ENCODE assay signal across 19 mouse cellular contexts in the genomic region with DNA sequence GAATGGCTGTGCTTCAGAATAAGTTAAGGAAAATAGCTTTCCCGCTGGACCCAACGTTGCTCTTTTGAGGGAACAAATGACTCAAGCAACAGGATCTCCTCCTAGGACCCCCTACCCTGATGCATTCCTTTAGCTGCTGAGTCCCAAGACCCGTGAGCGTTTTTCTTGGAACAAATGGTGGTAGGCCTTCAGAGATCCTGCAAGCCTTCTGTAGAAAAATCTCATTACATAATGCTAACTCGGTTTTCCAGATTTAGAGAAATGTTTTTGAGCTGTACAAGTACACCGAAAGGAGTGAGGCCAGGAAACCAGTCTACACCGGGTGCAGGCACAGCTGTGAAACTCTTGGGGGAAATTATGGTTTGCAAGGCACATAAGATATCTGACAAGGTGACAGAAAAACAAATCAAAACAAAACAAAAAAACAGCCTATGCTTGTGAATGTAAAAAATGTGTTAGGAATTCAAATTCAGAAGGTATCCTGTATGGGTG. TPM values are rescaled to one million over a fixed set of nuclear protein-coding genes. Genes with fewer than 3 reads are reported as not detected.
DNase-seq lines count a peak whose midpoint lies in the region; ATAC-seq lines count a peak whose summit lies in the region.
"Had no signal": no experiment of that assay in that cellular context is flagged by ENCODE, and none has a peak within 500 bp of the region (broad histone marks: within the 10 kb centered on the region; RNA-seq: fewer than 3 reads in every experiment).

No protein-coding gene starts in this region.

- intact Hi-C loops in left cerebral cortex, postnatal 25 days (cut with DNase I): loop anchor here (5.0 kb wide), 1 partner anchor 39 kb away; no protein-coding TSS in a partner anchor

- H3K36me3 ChIP-seq in embryonic facial prominence, embryonic 11.5 days (replicated peaks; ENCODE audit: control insufficient read depth, insufficient read depth, low read depth, low read length): no peaks in the 10 kb centered on the region
- H3K36me3 ChIP-seq in embryonic facial prominence, embryonic 10.5 days (replicated peaks): no peaks in the 10 kb centered on the region
- H3K36me3 ChIP-seq in heart, embryonic 13.5 days: no peaks in the 10 kb centered on the region
- H3K36me3 ChIP-seq in heart, embryonic 11.5 days (ENCODE audit: control insufficient read depth, insufficient read depth, low read length): no peaks in the 10 kb centered on the region
- H3K36me3 ChIP-seq in embryonic facial prominence, embryonic 15.5 days: no peaks in the 10 kb centered on the region
- H3K36me3 ChIP-seq: neural tube, embryonic 12.5 days had no signal

- 69% methylated on average over 7 of the region's 7 CpGs for WGBS in embryonic facial prominence, embryonic 11.5 days
- WGBS in embryonic facial prominence, embryonic 10.5 days: 76% methylated on average over 7 of the region's 7 CpGs
- 62% methylated on average over 7 of the region's 7 CpGs for WGBS in heart, embryonic 13.5 days
- 57% methylated on average over 7 of the region's 7 CpGs for whole genome bisulfite sequencing in heart, embryonic 11.5 days (ENCODE audit: insufficient replicate concordance)
- 55% methylated on average over 7 of the region's 7 CpGs for WGBS in embryonic facial prominence, embryonic 15.5 days

- no peak overlapping the region for H3K27ac ChIP-seq in embryonic facial prominence, embryonic 11.5 days (replicated peaks; ENCODE audit: low read depth, low read length)
- no peak overlapping the region; the same call in 1 of the 2 replicates for H3K27ac ChIP-seq in embryonic facial prominence, embryonic 10.5 days (replicated peaks)
- 0 out of 2 replicates have a peak overlapping the region, but pooled peaks have one; percentile 5 for H3K27ac ChIP-seq in heart, embryonic 13.5 days (replicated peaks)
- H3K27ac ChIP-seq in heart, embryonic 11.5 days (ENCODE audit: low read depth, low read length): no peak overlapping the region
- no peak overlapping the region for H3K27ac ChIP-seq in embryonic facial prominence, embryonic 15.5 days (replicated peaks)
- H3K27ac ChIP-seq: macrophage; neural tube, embryonic 12.5 days had no signal

- no peaks in the 10 kb centered on the region for H3K27me3 ChIP-seq in embryonic facial prominence, embryonic 11.5 days (ENCODE audit: control insufficient read depth, insufficient read depth, low read length)
- H3K27me3 ChIP-seq in embryonic facial prominence, embryonic 10.5 days (replicated peaks; ENCODE audit: low read depth, poor library complexity, severe bottlenecking): peaks cover 5% of the 10 kb centered on the region; the same call in 1 of the 2 replicates
- H3K27me3 ChIP-seq in heart, embryonic 13.5 days (replicated peaks): no peaks in the 10 kb centered on the region
- H3K27me3 ChIP-seq in heart, embryonic 11.5 days (ENCODE audit: control insufficient read depth, insufficient read depth, low read length): no peaks in the 10 kb centered on the region
- H3K27me3 ChIP-seq in embryonic facial prominence, embryonic 15.5 days: no peaks in the 10 kb centered on the region
- H3K27me3 ChIP-seq: neural tube, embryonic 12.5 days had no signal

- H3K4me2 ChIP-seq in embryonic facial prominence, embryonic 11.5 days (ENCODE audit: low read depth, low read length): no peak overlapping the region
- no peak overlapping the region for H3K4me2 ChIP-seq in heart, embryonic 13.5 days
- H3K4me2 ChIP-seq in heart, embryonic 11.5 days: no peak overlapping the region
- no peak overlapping the region for H3K4me2 ChIP-seq in embryonic facial prominence, embryonic 15.5 days (replicated peaks)
- H3K4me2 ChIP-seq: liver, embryonic 11.5 days; lung, embryonic 14.5 days; neural tube, embryonic 12.5 days had no signal

- peak; percentile 9; the same call in 1 of the 2 replicates for ATAC-seq in embryonic facial prominence, embryonic 11.5 days (replicated peaks; ENCODE audit: insufficient number of reproducible peaks, low FRiP score, low TSS enrichment, low read depth)
- no peak for ATAC-seq in heart, embryonic 13.5 days (ENCODE audit: extremely low read depth, insufficient number of reproducible peaks, low FRiP score, low TSS enrichment)
- ATAC-seq in heart, embryonic 11.5 days (replicated peaks; ENCODE audit: insufficient number of reproducible peaks, low FRiP score, low TSS enrichment): no peak
- 0 out of 2 replicates have a peak, but pooled peaks have one; percentile 7 for ATAC-seq in embryonic facial prominence, embryonic 15.5 days (ENCODE audit: insufficient number of reproducible peaks, low FRiP score, low TSS enrichment, low read depth)

- no peaks in the 10 kb centered on the region for H3K4me1 ChIP-seq in embryonic facial prominence, embryonic 11.5 days (ENCODE audit: control insufficient read depth, insufficient read depth, low read length)
- H3K4me1 ChIP-seq in embryonic facial prominence, embryonic 10.5 days: peaks cover 5% of the 10 kb centered on the region; the same call in 1 of the 2 replicates
- H3K4me1 ChIP-seq in heart, embryonic 13.5 days: peaks cover 6% of the 10 kb centered on the region
- no peaks in the 10 kb centered on the region for H3K4me1 ChIP-seq in heart, embryonic 11.5 days (ENCODE audit: control insufficient read depth, insufficient read depth, low read length)
- H3K4me1 ChIP-seq in embryonic facial prominence, embryonic 15.5 days: no peaks in the 10 kb centered on the region
- H3K4me1 ChIP-seq: neural tube, embryonic 12.5 days had no signal

- H3K4me3 ChIP-seq in embryonic facial prominence, embryonic 11.5 days (ENCODE audit: low read depth, low read length): no peak overlapping the region
- no peak overlapping the region for H3K4me3 ChIP-seq in embryonic facial prominence, embryonic 10.5 days
- H3K4me3 ChIP-seq in heart, embryonic 13.5 days: no peak overlapping the region
- H3K4me3 ChIP-seq in heart, embryonic 11.5 days (ENCODE audit: low read depth, low read length): no peak overlapping the region
- H3K4me3 ChIP-seq in embryonic facial prominence, embryonic 15.5 days (replicated peaks): no peak overlapping the region
- H3K4me3 ChIP-seq: neural tube, embryonic 12.5 days had no signal

- no peak overlapping the region for H3K9ac ChIP-seq in embryonic facial prominence, embryonic 11.5 days (replicated peaks; ENCODE audit: low read length)
- H3K9ac ChIP-seq in heart, embryonic 13.5 days: no peak overlapping the region
- H3K9ac ChIP-seq in heart, embryonic 11.5 days (ENCODE audit: low read depth, low read length): no peak overlapping the region
- H3K9ac ChIP-seq in embryonic facial prominence, embryonic 15.5 days: no peak overlapping the region
- H3K9ac ChIP-seq: lung, embryonic 14.5 days; neural tube, embryonic 12.5 days had no signal

- DNase-seq in embryonic facial prominence, embryonic 11.5 days (ENCODE audit: low spot score): no peak
- no peak for DNase-seq in embryonic facial prominence, embryonic 10.5 days (ENCODE audit: low spot score)
- DNase-seq in left cerebral cortex, postnatal 25 days (ENCODE audit: low spot score in 2 of 2): peak; percentile 24 to 43
- DNase-seq in left cerebral cortex, adult 11 months (ENCODE audit: low spot score): no peak
- DNase-seq in urinary bladder, postnatal 14 days (ENCODE audit: low spot score): no peak
- DNase-seq: cerebellum, adult 8-10 months; gastrocnemius, postnatal 10 days; heart, postnatal 36 days; kidney, adult 2 months; kidney, postnatal 25 days; thymus, postnatal 14 days had no signal

- H3K9me3 ChIP-seq in embryonic facial prominence, embryonic 11.5 days (replicated peaks; ENCODE audit: control insufficient read depth, low read length): no peaks in the 10 kb centered on the region
- H3K9me3 ChIP-seq in embryonic facial prominence, embryonic 10.5 days: no peaks in the 10 kb centered on the region
- H3K9me3 ChIP-seq in heart, embryonic 13.5 days: peaks cover 5% of the 10 kb centered on the region; the same call in 1 of the 2 replicates
- no peaks in the 10 kb centered on the region for H3K9me3 ChIP-seq in heart, embryonic 11.5 days (replicated peaks; ENCODE audit: control insufficient read depth, low read length)
- H3K9me3 ChIP-seq in embryonic facial prominence, embryonic 15.5 days (replicated peaks): no peaks in the 10 kb centered on the region

RNA-seq across cellular contexts. Expression of a gene that starts 21.6 kb away (rescaled TPM):
- polyA plus RNA-seq in embryonic facial prominence, embryonic 11.5 days (2014; fragmentation: Nextera tagmentation; extraction: Ambion mirVana): not detected in 2 replicates
- 0.31 TPM in 1 of 2 replicates, not detected in the other for polyA plus RNA-seq in embryonic facial prominence, embryonic 10.5 days (2016; fragmentation: Nextera tagmentation; extraction: Ambion mirVana)
- polyA plus RNA-seq in heart, embryonic 13.5 days (2015; fragmentation: Nextera tagmentation; extraction: Ambion mirVana): 0.16 and 0.43 TPM in 2 replicates
- 0.19 TPM in 1 of 2 replicates, not detected in the other for polyA plus RNA-seq in heart, embryonic 11.5 days (2014; fragmentation: Nextera tagmentation; extraction: Ambion mirVana)
- total RNA-seq in left cerebral cortex, postnatal 25 days (2021): 1 to 10 TPM; 2.1 to 2.5 TPM
- polyA plus RNA-seq in embryonic facial prominence, embryonic 15.5 days (2015; fragmentation: Nextera tagmentation; extraction: Ambion mirVana): 0.13 and 0.17 TPM in 2 replicates
- polyA plus RNA-seq: liver, embryonic 11.5 days; lung, embryonic 14.5 days; macrophage; midbrain, postnatal 0 days; neural tube, embryonic 12.5 days had no signal

RNA-seq across cellular contexts. Expression of a gene that starts 53.1 kb away (rescaled TPM):
- 34.6 and 38.4 TPM in 2 replicates for polyA plus RNA-seq in embryonic facial prominence, embryonic 11.5 days (2014; fragmentation: Nextera tagmentation; extraction: Ambion mirVana)
- polyA plus RNA-seq in embryonic facial prominence, embryonic 10.5 days (2016; fragmentation: Nextera tagmentation; extraction: Ambion mirVana): 26.5 and 30.2 TPM in 2 replicates
- 46.7 and 46.9 TPM in 2 replicates for polyA plus RNA-seq in heart, embryonic 13.5 days (2015; fragmentation: Nextera tagmentation; extraction: Ambion mirVana)
- 46.0 and 52.7 TPM in 2 replicates for polyA plus RNA-seq in heart, embryonic 11.5 days (2014; fragmentation: Nextera tagmentation; extraction: Ambion mirVana)
- 10 to 100 TPM; 34.8 to 37.2 TPM for total RNA-seq in left cerebral cortex, postnatal 25 days (2021)
- polyA plus RNA-seq in embryonic facial prominence, embryonic 15.5 days (2015; fragmentation: Nextera tagmentation; extraction: Ambion mirVana): 27.6 and 30.2 TPM in 2 replicates

Comparison
In these comparisons a context has a peak if more than half of its experiments do, and no peak if none do; other contexts are left out.
1. DNase-seq: peak in left cerebral cortex, postnatal 25 days (2 of 2); none in embryonic facial prominence, embryonic 11.5 days (single experiment), embryonic facial prominence, embryonic 10.5 days (single experiment), left cerebral cortex, adult 11 months (single experiment) and urinary bladder, postnatal 14 days (single experiment).
2. ATAC-seq: peak in embryonic facial prominence, embryonic 11.5 days (single experiment) and embryonic facial prominence, embryonic 15.5 days (single experiment); none in heart, embryonic 13.5 days (single experiment) and heart, embryonic 11.5 days (single experiment).